Mouse (Mus musculus) limb, embryonic 11.5 days (tissue): ENCODE measurements at regions not wholly inside any gene's neighbourhood (a gene's known extent, or its start where the extent isn't known, plus 50 kb on each side); places are given as distances from the start of the nearest gene placed in this dataset.

ENCODE experiments used
- ATAC-seq: fragments of 200-750 bp; cut with Nextera tagmentation; 2 replicates; pipeline ENCODE4 v1.8.0; 2017; ENCODE audit warnings: low read depth; ENCODE audit not compliant: insufficient number of reproducible peaks, low FRiP score, low TSS enrichment
- DNase-seq: peaks from one replicate; pipeline ENCODE4 v3.0.0-alpha.2; 2015; ENCODE audit warnings: low spot score
- H3K27ac ChIP-seq: fragments of 300-500 bp; sonication (generic); replicated peaks from 2 replicates; pipeline ENCODE4 v1.5.1; 2014; ENCODE audit warnings: low read depth, mild to moderate bottlenecking, low read length
- H3K27me3 ChIP-seq: fragments of 300-500 bp; sonication (generic); 2 replicates; pipeline ENCODE4 v1.6.1; 2014; ENCODE audit warnings: mild to moderate bottlenecking, low read length, mixed read lengths; ENCODE audit not compliant: control insufficient read depth, insufficient read depth
- H3K36me3 ChIP-seq: fragments of 300-500 bp; sonication (generic); 2 replicates; pipeline ENCODE4 v1.6.1; 2014; ENCODE audit warnings: mild to moderate bottlenecking, low read length, moderate library complexity, mixed read lengths; ENCODE audit not compliant: control insufficient read depth, insufficient read depth
- H3K4me1 ChIP-seq: fragments of 300-500 bp; sonication (generic); 2 replicates; pipeline ENCODE4 v1.6.1; 2014; ENCODE audit warnings: low read length, mixed read lengths; ENCODE audit not compliant: control insufficient read depth, insufficient read depth
- H3K4me2 ChIP-seq: fragments of 300-500 bp; sonication (generic); 2 replicates; pipeline ENCODE4 v1.6.1; 2014; ENCODE audit warnings: low read depth, mild to moderate bottlenecking, moderate library complexity; ENCODE audit not compliant: severe bottlenecking
- H3K4me3 ChIP-seq: fragments of 300-500 bp; sonication (generic); 2 replicates; pipeline ENCODE4 v1.5.1; 2014; ENCODE audit warnings: low read depth, low read length
- H3K9ac ChIP-seq: fragments of 300-500 bp; sonication (generic); 2 replicates; pipeline ENCODE4 v1.6.1; 2014; ENCODE audit warnings: mild to moderate bottlenecking, low read length
- H3K9me3 ChIP-seq: fragments of 300-500 bp; sonication (generic); 2 replicates; pipeline ENCODE4 v1.6.1; 2016; ENCODE audit warnings: low read length; ENCODE audit not compliant: control insufficient read depth
- WGBS: fragments of 180-500 bp; shearing (Covaris S2); extraction: QIAGEN DNeasy Blood & Tissue Kit; methylation state at CpG from one replicate; pipeline ENCODE4 v1.1.7; 2014; 5-methylcytosine and 5-hydroxymethylcytosine counted together

DNA sequence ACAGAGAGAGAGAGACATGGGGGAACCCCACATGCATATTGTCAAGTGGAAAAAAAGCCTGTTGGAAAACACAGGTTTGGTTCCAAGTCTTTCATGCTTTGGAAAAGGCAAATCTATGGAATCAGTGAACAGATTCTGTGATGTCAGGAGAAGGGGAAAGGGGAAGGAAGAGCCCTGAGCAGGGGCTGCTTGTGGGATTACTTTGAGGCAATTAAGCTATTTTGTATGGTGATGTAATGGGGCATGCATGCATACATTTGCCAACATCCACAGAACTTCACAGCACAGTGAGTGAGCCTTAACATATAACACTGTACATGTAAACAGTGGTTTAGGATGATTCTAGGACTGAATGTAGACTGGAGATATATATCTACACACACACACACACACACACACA, 221.0 kb upstream of the 9630041A04Rik start:
- Histone ChIP-seq H3K9me3 (no peaks in the 10 kb centered on the region), H3K9ac (no peak overlapping the region), H3K36me3 (no peaks in the 10 kb centered on the region), H3K4me3 (no peak overlapping the region), H3K4me1 (no peaks in the 10 kb centered on the region), H3K4me2 (no peak overlapping the region), H3K27me3 (no peaks in the 10 kb centered on the region), H3K27ac (no peak overlapping the region)
- DNase-seq (no peak), ATAC-seq (no peak)

DNA sequence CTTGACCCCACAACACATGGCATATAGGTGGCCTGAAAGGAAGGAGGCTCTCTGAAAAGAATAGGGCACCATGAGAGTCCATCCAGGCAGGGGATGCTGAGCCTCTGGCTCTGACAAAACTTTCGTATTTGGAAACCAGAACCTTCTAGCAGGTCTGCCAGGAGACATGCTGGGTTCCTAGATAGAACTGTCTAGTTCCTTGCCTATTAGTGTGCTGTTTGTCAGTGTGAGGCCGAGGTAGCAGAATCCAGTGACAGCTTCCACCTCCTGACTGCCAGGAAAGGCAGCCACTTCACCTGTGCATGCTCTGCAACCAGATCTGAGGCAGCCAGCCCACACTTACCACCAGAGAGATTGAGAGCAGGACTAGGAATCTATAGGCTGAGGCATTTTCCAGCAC, 245.4 kb upstream of the 9630041A04Rik start:
- WGBS: 86% methylated on average over 2 of the region's 2 CpGs
- Histone ChIP-seq H3K4me1 (no peaks in the 10 kb centered on the region), H3K9me3 (no peaks in the 10 kb centered on the region), H3K9ac (no peak overlapping the region), H3K4me2 (no peak overlapping the region), H3K27ac (no peak overlapping the region), H3K4me3 (no peak overlapping the region), H3K27me3 (no peaks in the 10 kb centered on the region), H3K36me3 (no peaks in the 10 kb centered on the region)
- DNase-seq (no peak), ATAC-seq (no peak)

DNA sequence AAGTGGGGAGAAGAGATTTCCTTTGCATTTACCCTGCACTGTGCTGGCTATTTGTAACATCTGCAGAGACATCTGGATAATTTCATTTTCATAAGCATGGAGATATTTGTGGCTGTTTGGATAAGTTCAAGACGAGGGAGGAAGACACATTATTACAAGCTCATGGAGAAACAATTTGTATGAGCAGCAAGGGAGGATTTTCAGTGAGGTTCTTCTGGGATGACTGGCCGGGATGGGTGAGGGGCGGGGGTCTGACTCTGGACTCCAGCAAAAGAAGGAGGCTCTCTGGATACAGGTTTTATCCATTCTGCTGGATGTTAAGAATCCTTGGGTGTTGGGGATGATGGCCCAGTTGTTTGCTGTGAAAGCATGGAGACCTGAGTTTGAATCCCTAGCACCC, 246.5 kb upstream of the 9630041A04Rik start:
- Histone ChIP-seq H3K36me3 (no peaks in the 10 kb centered on the region), H3K27ac (no peak overlapping the region), H3K4me2 (no peak overlapping the region), H3K4me3 (no peak overlapping the region), H3K9ac (no peak overlapping the region), H3K4me1 (no peaks in the 10 kb centered on the region), H3K9me3 (no peaks in the 10 kb centered on the region), H3K27me3 (no peaks in the 10 kb centered on the region)
- no peak for DNase-seq
- WGBS: 75% methylated on average over 3 of the region's 3 CpGs
- ATAC-seq: no peak

DNA sequence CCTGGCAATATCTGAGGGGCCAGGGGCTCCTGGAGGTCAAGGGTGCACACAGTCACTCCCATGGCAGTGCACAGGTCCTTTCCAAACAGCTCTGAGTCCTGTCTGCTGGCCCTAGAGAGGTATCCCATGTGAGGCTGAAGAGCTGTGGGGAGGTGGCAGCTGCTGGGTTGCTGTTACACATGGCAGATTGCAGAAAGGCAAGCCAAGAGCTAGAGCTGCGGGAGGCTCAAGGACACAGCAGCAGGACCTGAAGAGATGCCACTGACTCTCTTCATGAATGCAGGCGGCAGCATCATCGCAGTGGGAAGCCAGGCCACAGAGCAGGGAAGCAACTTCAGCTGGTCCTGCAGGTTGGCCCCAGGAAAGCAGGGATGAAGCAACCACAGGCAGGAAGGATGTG, 247.7 kb upstream of the 9630041A04Rik start:
- 85% methylated on average over 3 of the region's 3 CpGs for WGBS
- no peak overlapping the region for H3K4me3 ChIP-seq
- no peaks in the 10 kb centered on the region for H3K27me3 ChIP-seq
- H3K36me3 ChIP-seq: no peaks in the 10 kb centered on the region
- ATAC-seq: no peak
- H3K4me1 ChIP-seq: no peaks in the 10 kb centered on the region
- H3K27ac ChIP-seq: no peak overlapping the region
- H3K9me3 ChIP-seq: no peaks in the 10 kb centered on the region
- H3K9ac ChIP-seq: no peak overlapping the region
- no peak overlapping the region for H3K4me2 ChIP-seq
- DNase-seq: no peak

DNA sequence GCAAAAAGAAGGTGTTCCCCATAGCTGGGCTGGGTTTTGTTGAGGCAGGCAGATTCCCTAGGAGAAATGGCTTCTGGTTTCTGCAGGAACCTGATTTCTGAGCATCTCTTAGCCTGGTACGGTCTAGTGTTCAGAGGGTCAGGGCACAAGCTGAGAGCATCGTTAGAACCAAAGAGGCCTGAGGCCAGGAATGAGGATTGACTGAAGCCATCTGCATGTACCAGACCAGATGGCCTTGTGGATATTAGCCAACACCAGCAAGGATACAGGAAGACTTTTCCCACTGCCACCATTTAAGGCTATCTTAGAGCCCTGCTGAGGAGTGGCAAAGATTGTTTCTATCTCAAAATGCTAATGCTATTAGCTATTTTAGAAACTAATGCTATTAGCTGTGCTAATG, 248.2 kb upstream of the 9630041A04Rik start:
- WGBS: 58% methylated on average over 2 of the region's 2 CpGs
- no peak for DNase-seq
- H3K36me3 ChIP-seq: no peaks in the 10 kb centered on the region
- no peak overlapping the region for H3K4me3 ChIP-seq
- H3K9ac ChIP-seq: no peak overlapping the region
- H3K4me2 ChIP-seq: no peak overlapping the region
- H3K27ac ChIP-seq: no peak overlapping the region
- no peak for ATAC-seq
- H3K4me1 ChIP-seq: no peaks in the 10 kb centered on the region
- no peaks in the 10 kb centered on the region for H3K27me3 ChIP-seq
- no peaks in the 10 kb centered on the region for H3K9me3 ChIP-seq

DNA sequence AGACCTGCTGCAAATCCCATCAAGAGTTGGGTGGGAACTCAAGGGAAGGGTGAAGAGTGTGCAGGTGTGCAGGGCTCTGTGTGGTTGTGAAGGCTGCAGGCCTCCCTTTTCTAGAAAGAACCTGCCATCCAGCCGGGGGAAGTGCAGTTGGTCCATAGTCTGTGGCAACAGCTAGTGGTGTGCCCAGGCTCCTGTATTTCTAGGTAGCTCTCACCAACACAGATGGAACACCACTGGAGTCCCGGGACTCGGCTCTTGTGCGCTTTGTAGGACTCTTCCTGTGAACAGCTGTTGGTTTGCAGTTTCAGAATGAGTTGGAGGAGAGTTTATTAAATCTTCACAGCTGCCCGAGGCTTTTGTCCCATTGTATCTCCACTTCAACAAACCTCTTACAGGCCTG, 248.7 kb upstream of the 9630041A04Rik start:
- H3K9ac ChIP-seq: no peak overlapping the region
- no peak overlapping the region for H3K4me2 ChIP-seq
- no peaks in the 10 kb centered on the region for H3K4me1 ChIP-seq
- no peak overlapping the region for H3K4me3 ChIP-seq
- 91% methylated on average over 5 of the region's 5 CpGs for WGBS
- H3K9me3 ChIP-seq: no peaks in the 10 kb centered on the region
- no peak for ATAC-seq
- DNase-seq: no peak
- no peaks in the 10 kb centered on the region for H3K27me3 ChIP-seq
- H3K36me3 ChIP-seq: no peaks in the 10 kb centered on the region
- no peak overlapping the region for H3K27ac ChIP-seq

DNA sequence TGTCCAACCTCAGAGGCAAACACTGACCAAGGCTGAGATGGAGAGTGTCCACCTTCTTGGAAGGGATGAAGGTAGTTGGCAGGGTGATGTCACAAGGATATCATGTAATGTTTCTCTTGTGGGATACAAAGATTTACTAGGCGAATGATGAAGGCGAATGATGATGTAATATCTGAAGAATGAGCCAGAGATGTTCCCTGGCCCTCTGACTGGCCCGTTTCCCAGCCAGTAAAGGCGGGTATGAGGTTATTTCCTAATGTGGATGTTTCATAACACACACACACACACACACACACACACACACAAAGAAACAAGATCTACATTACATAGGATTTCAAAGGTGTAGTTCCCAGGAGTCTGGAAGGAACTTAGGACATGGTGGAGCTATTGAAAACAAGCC, 249.1 kb upstream of the 9630041A04Rik start:
- no peak overlapping the region for H3K4me3 ChIP-seq
- H3K9ac ChIP-seq: no peak overlapping the region
- H3K4me2 ChIP-seq: no peak overlapping the region
- no peaks in the 10 kb centered on the region for H3K9me3 ChIP-seq
- WGBS: 85% methylated on average over 4 of the region's 4 CpGs
- DNase-seq (no peak), ATAC-seq (no peak)
- no peaks in the 10 kb centered on the region for H3K36me3 ChIP-seq
- no peak overlapping the region for H3K27ac ChIP-seq
- no peaks in the 10 kb centered on the region for H3K4me1 ChIP-seq
- H3K27me3 ChIP-seq: no peaks in the 10 kb centered on the region

DNA sequence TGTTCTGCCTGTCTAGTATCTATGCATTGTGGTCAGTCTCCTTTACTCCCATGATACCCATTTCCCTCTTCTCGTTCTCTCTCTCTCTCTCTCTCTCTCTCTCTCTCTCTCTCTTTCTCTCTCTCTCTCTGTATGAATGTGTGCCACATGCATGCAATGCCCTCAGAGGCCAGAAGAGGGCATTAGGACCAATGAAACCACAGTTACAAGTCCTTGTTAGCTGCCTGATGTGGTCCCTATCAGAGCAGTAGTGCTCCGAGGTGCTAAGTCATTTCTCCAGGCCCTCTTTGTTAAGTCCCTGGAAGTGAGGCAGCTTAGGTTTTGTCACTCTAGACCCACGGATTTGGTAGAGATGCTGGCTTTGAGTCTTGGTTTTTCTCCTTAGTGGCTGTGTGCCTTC, 250.2 kb upstream of the 9630041A04Rik start:
- 30% methylated on average over 3 of the region's 3 CpGs for WGBS
- ATAC-seq (no peak), DNase-seq (peak; percentile 65)
- Histone ChIP-seq H3K9ac (no peak overlapping the region), H3K36me3 (no peaks in the 10 kb centered on the region), H3K4me2 (no peak overlapping the region), H3K27ac (no peak overlapping the region), H3K9me3 (no peaks in the 10 kb centered on the region), H3K27me3 (no peaks in the 10 kb centered on the region), H3K4me3 (no peak overlapping the region), H3K4me1 (no peaks in the 10 kb centered on the region)

DNA sequence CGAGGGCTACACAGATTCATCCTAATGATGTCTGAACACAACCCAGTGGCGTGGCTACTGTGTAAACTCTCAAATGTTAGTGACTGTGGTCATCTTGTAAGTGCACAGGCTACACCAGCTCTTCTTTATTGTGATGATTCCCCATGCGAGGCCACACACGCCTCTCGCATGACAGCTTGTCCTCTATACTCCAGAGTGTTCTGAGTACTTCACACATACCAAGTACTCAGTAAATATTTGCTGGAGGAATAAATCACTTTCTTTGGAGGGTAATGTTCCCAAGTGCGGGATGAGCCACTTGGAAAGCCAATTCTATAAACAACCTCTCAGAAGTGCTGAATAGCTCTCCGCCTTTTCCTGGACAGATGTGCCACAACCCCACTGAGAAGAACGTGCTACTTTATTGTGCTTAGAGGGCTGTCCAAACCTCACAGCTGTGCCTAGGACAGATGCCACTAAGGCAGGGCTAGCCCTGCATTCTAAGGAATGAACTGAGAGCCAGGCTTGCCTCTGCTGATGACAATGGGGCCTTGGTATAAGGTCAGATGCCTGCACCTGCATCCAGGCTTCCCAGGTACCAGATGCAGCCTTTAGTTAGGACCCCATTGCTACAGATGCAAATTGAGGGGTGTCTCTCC, 250.7 kb upstream of the 9630041A04Rik start:
- ATAC-seq (no peak), DNase-seq (no peak)
- no peak overlapping the region for H3K4me3 ChIP-seq
- H3K4me1 ChIP-seq: no peaks in the 10 kb centered on the region
- no peaks in the 10 kb centered on the region for H3K9me3 ChIP-seq
- 60% methylated on average over 8 of the region's 8 CpGs for WGBS
- H3K27ac ChIP-seq: no peak overlapping the region
- no peaks in the 10 kb centered on the region for H3K27me3 ChIP-seq
- H3K9ac ChIP-seq: no peak overlapping the region
- no peaks in the 10 kb centered on the region for H3K36me3 ChIP-seq
- H3K4me2 ChIP-seq: no peak overlapping the region
